ENCODE assay signal across 10 mouse cellular contexts in genomic region chr7:130964686-130965085, GRCm38 (mm10). TPM values are rescaled to one million over a fixed set of nuclear protein-coding genes. Genes with fewer than 3 reads are reported as not detected.
A peak's percentile ranks its signal among the peaks of the same experiment; 100 is the strongest.
DNase-seq lines count a peak whose midpoint lies in the region; ATAC-seq and TF ChIP-seq lines count a peak whose summit lies in the region.
"Had no signal": no experiment of that assay in that cellular context is flagged by ENCODE, and none has a peak within 500 bp of the region (broad histone marks: within the 10 kb centered on the region; RNA-seq: fewer than 3 reads in every experiment).

No protein-coding gene starts in this region.

- peak; percentile 53 for DNase-seq in right cerebral cortex, postnatal 14 days
- DNase-seq in right cerebral cortex, adult 18-20 months = no peak
- DNase-seq in stomach, postnatal 0 days (ENCODE audit: low spot score) = peak; percentile 50
- DNase-seq in spleen, postnatal 14 days (ENCODE audit: low spot score in 2 of 2) = no peak
- DNase-seq in layer of hippocampus, adult 9-11 months = no peak

- 7% methylated on average over 5 of the region's 5 CpGs for WGBS in heart, embryonic 15.5 days
- WGBS in limb, embryonic 13.5 days = 17% methylated on average over 5 of the region's 5 CpGs
- 29% methylated on average over 5 of the region's 5 CpGs for WGBS in stomach, postnatal 0 days

- no peaks in the 10 kb centered on the region for H3K9me3 ChIP-seq in heart, embryonic 15.5 days (replicated peaks)
- H3K9me3 ChIP-seq in limb, embryonic 13.5 days = no peaks in the 10 kb centered on the region
- H3K9me3 ChIP-seq in stomach, postnatal 0 days (ENCODE audit: control insufficient read depth, low read length) = no peaks in the 10 kb centered on the region
- H3K9me3 ChIP-seq: hindbrain, embryonic 15.5 days; neural tube, embryonic 12.5 days had no signal

- H3K4me2 ChIP-seq in heart, embryonic 15.5 days = no peak overlapping the region
- no peak overlapping the region for H3K4me2 ChIP-seq in limb, embryonic 13.5 days (replicated peaks)
- no peak overlapping the region for H3K4me2 ChIP-seq in stomach, postnatal 0 days (replicated peaks; ENCODE audit: low read depth)
- H3K4me2 ChIP-seq: hindbrain, embryonic 15.5 days; neural tube, embryonic 12.5 days had no signal

- TF ChIP-seq CTCF in stomach, postnatal 0 days (IDR thresholded peaks at IDR 0.05; ENCODE audit: low read depth) = no peak

- peaks cover 68% of the 10 kb centered on the region for H3K4me1 ChIP-seq in heart, embryonic 15.5 days (replicated peaks)
- peaks cover 77% of the 10 kb centered on the region for H3K4me1 ChIP-seq in limb, embryonic 13.5 days
- peaks cover 4% of the 10 kb centered on the region; the same call in 1 of the 2 replicates for H3K4me1 ChIP-seq in stomach, postnatal 0 days (replicated peaks; ENCODE audit: control insufficient read depth, insufficient read depth)
- H3K4me1 ChIP-seq: neural tube, embryonic 12.5 days had no signal

- no peak for TF ChIP-seq EP300 in stomach, postnatal 0 days (optimal IDR thresholded peaks at IDR 0.05)

- no peaks in the 10 kb centered on the region for H3K27me3 ChIP-seq in heart, embryonic 15.5 days
- no peaks in the 10 kb centered on the region for H3K27me3 ChIP-seq in limb, embryonic 13.5 days
- H3K27me3 ChIP-seq in stomach, postnatal 0 days (ENCODE audit: control insufficient read depth, insufficient read depth, low read length) = no peaks in the 10 kb centered on the region
- H3K27me3 ChIP-seq: hindbrain, embryonic 15.5 days; neural tube, embryonic 12.5 days had no signal

- H3K36me3 ChIP-seq in heart, embryonic 15.5 days = no peaks in the 10 kb centered on the region
- no peaks in the 10 kb centered on the region for H3K36me3 ChIP-seq in limb, embryonic 13.5 days
- H3K36me3 ChIP-seq in stomach, postnatal 0 days (ENCODE audit: control insufficient read depth, insufficient read depth, low read length) = no peaks in the 10 kb centered on the region
- H3K36me3 ChIP-seq: hindbrain, embryonic 15.5 days; neural tube, embryonic 12.5 days had no signal

- peak overlapping the region; percentile 79 for H3K27ac ChIP-seq in heart, embryonic 15.5 days
- peak overlapping the region; percentile 88 for H3K27ac ChIP-seq in limb, embryonic 13.5 days
- no peak overlapping the region for H3K27ac ChIP-seq in stomach, postnatal 0 days (replicated peaks)
- H3K27ac ChIP-seq: neural tube, embryonic 12.5 days had no signal

- H3K4me3 ChIP-seq in heart, embryonic 15.5 days = no peak overlapping the region
- H3K4me3 ChIP-seq in limb, embryonic 13.5 days = no peak overlapping the region
- no peak overlapping the region for H3K4me3 ChIP-seq in stomach, postnatal 0 days (ENCODE audit: low read depth, low read length)
- H3K4me3 ChIP-seq: hindbrain, embryonic 15.5 days; neural tube, embryonic 12.5 days had no signal

- no peak overlapping the region for H3K9ac ChIP-seq in heart, embryonic 15.5 days
- H3K9ac ChIP-seq in limb, embryonic 13.5 days = no peak overlapping the region
- H3K9ac ChIP-seq in stomach, postnatal 0 days (ENCODE audit: low read length) = no peak overlapping the region
- H3K9ac ChIP-seq: hindbrain, embryonic 15.5 days; neural tube, embryonic 12.5 days had no signal

- 0 out of 2 replicates have a peak, but pooled peaks have one; percentile 31 for ATAC-seq in common myeloid progenitor, adult 5-6 weeks (replicated peaks; ENCODE audit: low read depth, poor library complexity, severe bottlenecking)
- peak; percentile 82 for ATAC-seq in heart, embryonic 15.5 days (replicated peaks; ENCODE audit: insufficient number of reproducible peaks, insufficient read depth, low FRiP score, low read depth)
- ATAC-seq in limb, embryonic 13.5 days (ENCODE audit: low FRiP score, low read depth) = 0 out of 2 replicates have a peak, but pooled peaks have one; percentile 17
- ATAC-seq in stomach, postnatal 0 days (ENCODE audit: low FRiP score, low TSS enrichment) = no peak

RNA-seq across cellular contexts. Expression of gene Htra1, which starts 28.8 kb away (rescaled TPM):
- total RNA-seq in common myeloid progenitor, adult 5-6 weeks (2017) = not detected in 2 replicates
- polyA plus RNA-seq in heart, embryonic 15.5 days (2015; fragmentation: Nextera tagmentation; extraction: Ambion mirVana) = 78.0 and 80.3 TPM in 2 replicates
- polyA plus RNA-seq in limb, embryonic 13.5 days (2015; fragmentation: Nextera tagmentation; extraction: Ambion mirVana) = 78.4 and 87.6 TPM in 2 replicates
- 48.6 and 51.6 TPM in 2 replicates for polyA plus RNA-seq in stomach, postnatal 0 days (2015; fragmentation: Nextera tagmentation; extraction: Ambion mirVana)

Comparison
In these comparisons a context has a peak if more than half of its experiments do, and no peak if none do; other contexts are left out.
1. DNase-seq: peak in right cerebral cortex, postnatal 14 days (single experiment) and stomach, postnatal 0 days (single experiment); none in right cerebral cortex, adult 18-20 months (single experiment), spleen, postnatal 14 days (0 of 2) and layer of hippocampus, adult 9-11 months (single experiment).